Mouse (Mus musculus) heart, embryonic 13.5 days (tissue): ENCODE measurements around the gene Rerg. TPM values are rescaled to one million over a fixed set of nuclear protein-coding genes. Genes with fewer than 3 reads are reported as not detected.

Experiments used
- ATAC-seq: fragments of 200-750 bp; cut with Nextera tagmentation; 2 replicates; pipeline ENCODE4 v1.8.0; 2017; ENCODE audit warnings: moderate TSS enrichment; ENCODE audit not compliant: insufficient number of reproducible peaks, low FRiP score, low TSS enrichment; ENCODE audit errors: extremely low read depth
- H3K27ac ChIP-seq: fragments of 300-500 bp; sonication (generic); replicated peaks from 2 replicates; pipeline ENCODE4 v1.5.1; 2015; ENCODE audit warnings: moderate library complexity, mild to moderate bottlenecking, inconsistent platforms
- H3K27me3 ChIP-seq: fragments of 300-500 bp; sonication (generic); replicated peaks from 2 replicates; pipeline ENCODE4 v1.6.1; 2015; ENCODE audit warnings: mild to moderate bottlenecking, inconsistent platforms
- H3K36me3 ChIP-seq: fragments of 300-500 bp; sonication (generic); 2 replicates; pipeline ENCODE4 v1.6.1; 2015; ENCODE audit warnings: mild to moderate bottlenecking, inconsistent platforms
- H3K4me1 ChIP-seq: fragments of 300-500 bp; sonication (generic); 2 replicates; pipeline ENCODE4 v1.6.1; 2015; ENCODE audit warnings: inconsistent platforms
- H3K4me2 ChIP-seq: fragments of 300-500 bp; sonication (generic); 2 replicates; pipeline ENCODE4 v1.6.1; 2015; ENCODE audit warnings: inconsistent platforms, mild to moderate bottlenecking, moderate library complexity
- H3K4me3 ChIP-seq: fragments of 300-500 bp; sonication (generic); 2 replicates; pipeline ENCODE4 v1.5.1; 2015; ENCODE audit warnings: moderate library complexity, mild to moderate bottlenecking, inconsistent platforms
- H3K9ac ChIP-seq: fragments of 300-500 bp; sonication (generic); 2 replicates; pipeline ENCODE4 v1.6.1; 2015; ENCODE audit warnings: inconsistent platforms, mild to moderate bottlenecking, moderate library complexity
- H3K9me3 ChIP-seq: fragments of 300-500 bp; sonication (generic); 2 replicates; pipeline ENCODE4 v1.6.1; 2016; ENCODE audit warnings: inconsistent platforms
- WGBS: fragments of 180-500 bp; shearing (Covaris S2); methylation state at CpG from one replicate; pipeline ENCODE4 v1.1.7; 2015; ENCODE audit warnings: mixed read lengths; 5-methylcytosine and 5-hydroxymethylcytosine counted together
- polyA plus RNA-seq: library from polyadenylated mRNA; unstranded; fragments of >200 nt; fragmentation: Nextera tagmentation; extraction: Ambion mirVana; gene quantifications from 2 replicates; pipeline ENCODE4 v1.2.1, GENCODE M21; 2015

The Rerg gene
- polyA plus RNA-seq, 1 experiment from 2014 or later, result 5.2 TPM

DNA sequence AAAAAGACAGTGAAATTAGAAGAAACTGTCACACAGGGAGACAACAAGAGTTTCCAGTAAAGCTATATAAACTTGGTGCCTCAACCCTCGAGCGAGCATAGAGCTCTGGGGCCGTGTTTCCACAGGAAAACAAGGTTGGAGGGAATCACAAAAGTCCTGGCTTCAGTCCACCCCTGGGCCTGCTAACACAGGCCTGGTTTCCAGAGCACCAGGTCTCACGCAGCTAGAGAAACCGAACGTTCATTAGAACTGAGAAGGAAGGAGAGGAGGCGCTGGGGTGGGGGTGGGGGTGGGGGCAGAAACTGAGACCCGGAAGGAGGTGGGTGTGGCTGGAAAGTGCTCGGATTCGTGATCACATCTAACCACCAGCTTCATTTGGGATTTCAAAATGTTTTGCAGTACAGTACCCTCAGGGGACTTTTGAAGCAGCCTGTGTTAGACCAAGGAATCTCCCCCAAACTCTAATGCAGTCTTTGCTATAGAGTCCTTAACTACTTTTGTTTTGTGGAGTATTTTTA is 67.6 kb downstream of the Rerg start:
- 43% methylated on average over 10 of the region's 10 CpGs for WGBS
- Histone ChIP-seq H3K9ac (no peak overlapping the region), H3K27ac (no peak overlapping the region), H3K4me3 (no peak overlapping the region), H3K36me3 (no peaks in the 10 kb centered on the region), H3K4me2 (no peak overlapping the region), H3K4me1 (peaks cover 26% of the 10 kb centered on the region), H3K9me3 (peaks cover 3% of the 10 kb centered on the region; the same call in 1 of the 2 replicates), H3K27me3 (no peaks in the 10 kb centered on the region)
- no peak for ATAC-seq

DNA sequence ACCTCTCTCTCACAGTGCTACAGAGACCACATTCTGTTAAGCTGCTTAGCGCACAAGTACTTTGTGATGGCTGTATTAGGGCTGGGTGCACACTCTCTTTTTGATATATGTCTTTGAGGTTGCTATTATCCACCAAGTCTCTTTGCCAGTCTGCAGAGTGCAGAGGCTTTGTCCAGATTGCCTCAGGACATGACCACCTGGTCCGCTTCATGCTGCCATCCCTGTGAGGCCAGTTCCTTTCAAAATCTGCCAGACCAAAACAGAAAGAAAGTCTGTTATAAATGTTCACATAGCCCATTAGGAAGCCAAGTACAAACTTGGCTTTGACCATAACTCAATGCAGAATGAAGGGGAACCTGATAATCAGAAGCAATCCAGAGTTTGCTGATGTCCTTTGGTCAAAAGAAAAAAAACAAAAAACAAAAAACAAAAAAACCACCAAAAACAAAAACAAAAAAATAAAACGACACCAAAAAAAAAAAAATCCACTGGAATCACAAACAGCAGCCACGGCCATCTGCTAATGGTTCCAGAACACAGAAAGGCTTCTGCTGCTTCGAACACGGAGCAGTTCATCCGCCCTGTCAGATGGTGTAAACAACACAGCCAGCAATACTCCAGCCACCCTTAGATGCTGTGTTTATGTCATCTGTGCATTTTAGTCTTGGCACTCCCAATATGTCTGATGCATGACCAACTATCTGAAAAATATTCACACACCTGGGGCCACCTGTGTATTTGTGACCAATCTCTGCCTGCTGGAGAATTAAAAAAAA is 68.2 kb downstream of the Rerg start:
- H3K9me3 ChIP-seq, result no peaks in the 10 kb centered on the region
- H3K36me3 ChIP-seq, result no peaks in the 10 kb centered on the region
- H3K27ac ChIP-seq, result no peak overlapping the region
- H3K4me1 ChIP-seq, result peaks cover 26% of the 10 kb centered on the region
- H3K4me3 ChIP-seq, result no peak overlapping the region
- no peak overlapping the region for H3K9ac ChIP-seq
- ATAC-seq, result no peak
- WGBS, result 76% methylated on average over 7 of the region's 7 CpGs
- H3K27me3 ChIP-seq, result no peaks in the 10 kb centered on the region
- H3K4me2 ChIP-seq, result no peak overlapping the region

- Histone ChIP-seq H3K36me3 (no peaks in the 10 kb centered on the region), H3K4me1 (peaks cover 21% of the 10 kb centered on the region), H3K9ac (no peak overlapping the region), H3K4me3 (no peak overlapping the region), H3K9me3 (no peaks in the 10 kb centered on the region), H3K27ac (no peak overlapping the region), H3K27me3 (no peaks in the 10 kb centered on the region), H3K4me2 (no peak overlapping the region)
- no peak for ATAC-seq
- WGBS, result 65% methylated on average over 2 of the region's 2 CpGs
These were observed 70.0 kb downstream of the Rerg start for GRCm38 (mm10) chr6:137100259-137100658.

DNA sequence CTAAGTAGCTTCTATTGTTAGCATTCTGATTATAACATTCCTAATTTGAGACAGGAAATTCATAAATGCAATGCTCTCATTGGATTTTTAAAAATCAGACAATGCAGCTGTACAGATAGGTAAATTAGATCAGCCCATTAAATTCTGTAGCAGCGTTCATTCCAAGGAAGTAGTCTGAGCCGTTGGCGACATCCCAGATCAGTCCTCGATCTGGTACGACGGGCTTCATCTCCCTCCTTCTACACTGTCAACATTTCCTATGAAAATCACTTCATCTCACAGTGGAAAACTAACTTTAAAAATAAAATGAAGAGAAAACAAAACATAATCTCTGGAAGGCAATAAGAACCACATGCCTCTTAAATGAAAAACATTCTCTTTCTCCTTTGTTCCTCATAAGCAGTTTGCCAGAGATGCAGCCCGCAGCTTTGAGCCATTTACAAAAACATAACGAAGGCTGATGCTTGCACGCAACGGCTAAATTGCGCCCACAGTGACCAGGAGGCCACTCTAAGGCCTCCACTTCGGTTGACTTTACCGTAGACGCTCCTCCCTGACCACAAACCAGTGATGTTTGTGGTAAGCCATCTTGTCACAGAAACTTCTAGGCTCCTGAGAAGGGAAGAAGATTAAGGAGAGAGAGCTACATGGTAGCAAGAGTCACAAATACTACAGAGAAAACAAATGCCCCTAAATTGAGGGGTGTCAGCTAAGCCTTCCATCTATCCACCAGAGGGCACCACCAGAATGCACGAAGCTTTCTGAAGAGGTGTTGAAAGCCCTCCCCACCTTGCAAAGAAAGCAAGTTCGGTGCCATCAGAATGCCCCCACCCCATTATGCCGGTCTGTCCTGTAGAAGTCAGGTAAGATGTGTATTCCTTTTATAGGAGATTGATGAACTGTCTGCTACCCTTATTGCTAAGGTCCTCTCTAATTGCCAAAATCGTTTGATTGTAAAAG is 71.8 kb downstream of the Rerg start:
- no peaks in the 10 kb centered on the region for H3K9me3 ChIP-seq
- H3K4me3 ChIP-seq, result no peak overlapping the region
- 67% methylated on average over 18 of the region's 18 CpGs for WGBS
- H3K36me3 ChIP-seq, result no peaks in the 10 kb centered on the region
- no peak overlapping the region for H3K9ac ChIP-seq
- no peak overlapping the region for H3K4me2 ChIP-seq
- no peak for ATAC-seq
- no peak overlapping the region for H3K27ac ChIP-seq
- H3K4me1 ChIP-seq, result peaks cover 13% of the 10 kb centered on the region
- H3K27me3 ChIP-seq, result no peaks in the 10 kb centered on the region

- H3K9ac ChIP-seq, result no peak overlapping the region
- peaks cover 12% of the 10 kb centered on the region for H3K4me1 ChIP-seq
- no peak overlapping the region for H3K27ac ChIP-seq
- H3K9me3 ChIP-seq, result peaks cover 3% of the 10 kb centered on the region; the same call in 1 of the 2 replicates
- H3K27me3 ChIP-seq, result no peaks in the 10 kb centered on the region
- 86% methylated on average over 2 of the region's 2 CpGs for WGBS
- H3K4me3 ChIP-seq, result no peak overlapping the region
- no peak overlapping the region for H3K4me2 ChIP-seq
- no peaks in the 10 kb centered on the region for H3K36me3 ChIP-seq
- no peak for ATAC-seq
These were observed 75.8 kb downstream of the Rerg start for GRCm38 (mm10) chr6:137094475-137094874.

DNA sequence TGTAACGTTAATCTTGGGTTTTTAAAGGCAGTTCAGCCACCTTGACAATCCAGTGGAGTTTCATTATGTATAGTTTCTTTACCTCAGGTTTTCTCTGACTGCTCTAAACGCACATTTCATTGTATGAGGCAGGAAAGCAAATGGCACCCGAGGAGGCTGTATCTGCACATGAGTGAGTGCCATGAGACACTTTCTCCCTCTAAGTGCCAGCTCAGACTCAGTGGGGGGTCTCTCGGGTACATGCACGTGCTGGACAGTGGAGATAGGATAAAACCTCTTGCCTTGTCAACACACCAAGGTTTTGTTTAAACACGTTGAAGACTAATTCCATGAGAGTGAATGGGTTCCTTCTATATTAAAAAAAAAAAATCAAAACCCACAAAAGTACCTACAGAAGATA is 81.8 kb downstream of the Rerg start:
- Histone ChIP-seq H3K4me3 (no peak overlapping the region), H3K27ac (no peak overlapping the region), H3K4me2 (no peak overlapping the region), H3K9ac (no peak overlapping the region), H3K27me3 (no peaks in the 10 kb centered on the region), H3K36me3 (no peaks in the 10 kb centered on the region), H3K4me1 (peaks cover 3% of the 10 kb centered on the region; the same call in 1 of the 2 replicates), H3K9me3 (peaks cover 6% of the 10 kb centered on the region)
- ATAC-seq, result no peak
- 46% methylated on average over 6 of the region's 6 CpGs for WGBS

- H3K9ac ChIP-seq, result no peak overlapping the region
- H3K27me3 ChIP-seq, result no peaks in the 10 kb centered on the region
- ATAC-seq, result no peak
- no peak overlapping the region for H3K4me3 ChIP-seq
- H3K4me2 ChIP-seq, result no peak overlapping the region
- peaks cover 6% of the 10 kb centered on the region for H3K9me3 ChIP-seq
- no peaks in the 10 kb centered on the region for H3K36me3 ChIP-seq
- 79% methylated on average over 5 of the region's 5 CpGs for WGBS
- peaks cover 3% of the 10 kb centered on the region; the same call in 1 of the 2 replicates for H3K4me1 ChIP-seq
- H3K27ac ChIP-seq, result no peak overlapping the region
These were observed 82.3 kb downstream of the Rerg start for GRCm38 (mm10) chr6:137087956-137088355.

DNA sequence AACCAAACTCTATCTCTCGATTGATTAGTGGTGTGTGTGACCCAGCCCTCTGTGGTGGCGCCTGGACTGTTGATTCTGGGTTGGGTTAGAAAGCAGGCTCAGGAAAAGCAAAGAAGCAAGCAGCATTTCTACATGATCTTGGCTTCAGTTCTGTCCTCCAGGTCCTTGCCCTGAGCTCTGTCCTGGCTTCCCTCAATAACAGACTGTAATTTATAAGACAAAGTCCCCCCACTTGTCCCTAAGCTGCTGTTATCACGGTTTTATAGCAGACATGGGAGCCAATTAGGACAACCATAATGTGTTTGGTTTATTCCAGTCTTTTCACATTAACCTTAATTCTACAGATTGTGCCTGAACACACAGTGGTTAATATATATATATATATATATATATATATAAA is 82.8 kb downstream of the Rerg start:
- peaks cover 6% of the 10 kb centered on the region for H3K9me3 ChIP-seq
- no peaks in the 10 kb centered on the region for H3K4me1 ChIP-seq
- no peak for ATAC-seq
- no peaks in the 10 kb centered on the region for H3K27me3 ChIP-seq
- 77% methylated on average over 3 of the region's 3 CpGs for WGBS
- no peak overlapping the region for H3K4me2 ChIP-seq
- H3K36me3 ChIP-seq, result no peaks in the 10 kb centered on the region
- H3K4me3 ChIP-seq, result no peak overlapping the region
- H3K27ac ChIP-seq, result no peak overlapping the region
- H3K9ac ChIP-seq, result no peak overlapping the region

GRCm38 (mm10) chr6:137079701-137080100 is 90.6 kb downstream of the Rerg start:
- Histone ChIP-seq H3K36me3 (no peaks in the 10 kb centered on the region), H3K4me2 (no peak overlapping the region), H3K27ac (no peak overlapping the region), H3K4me3 (no peak overlapping the region), H3K9ac (no peak overlapping the region), H3K27me3 (no peaks in the 10 kb centered on the region), H3K9me3 (peaks cover 3% of the 10 kb centered on the region; the same call in 1 of the 2 replicates), H3K4me1 (peaks cover 4% of the 10 kb centered on the region; the same call in 1 of the 2 replicates)
- ATAC-seq, result no peak
- WGBS, result 65% methylated on average over 6 of the region's 6 CpGs

GRCm38 (mm10) chr6:137076731-137077130 is 93.6 kb downstream of the Rerg start:
- Histone ChIP-seq H3K4me2 (no peak overlapping the region), H3K27ac (peak overlapping the region; percentile 50), H3K4me3 (no peak overlapping the region), H3K9me3 (no peaks in the 10 kb centered on the region), H3K4me1 (peaks cover 4% of the 10 kb centered on the region; the same call in 1 of the 2 replicates), H3K36me3 (no peaks in the 10 kb centered on the region), H3K27me3 (no peaks in the 10 kb centered on the region), H3K9ac (no peak overlapping the region)
- 83% methylated on average over 13 of the region's 13 CpGs for WGBS
- no peak for ATAC-seq

DNA sequence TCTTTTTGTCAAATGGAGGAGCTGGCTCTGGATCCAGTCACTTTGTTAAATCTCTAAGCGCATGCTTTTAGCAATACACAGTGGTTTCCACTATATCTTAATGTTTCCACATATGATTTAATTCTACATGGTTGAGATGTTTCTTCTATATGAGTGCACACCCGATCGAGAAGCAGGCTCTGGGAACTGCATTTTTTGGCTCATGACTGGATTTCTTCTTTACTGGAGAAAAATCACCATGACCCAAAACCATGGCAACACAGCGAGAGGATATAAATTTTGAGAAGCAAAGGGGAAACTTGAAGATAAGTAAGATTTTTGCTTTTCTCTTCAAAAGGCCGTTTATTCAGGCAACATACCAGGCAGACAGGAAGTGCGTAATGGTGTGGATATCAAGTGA is 94.1 kb downstream of the Rerg start:
- H3K4me1 ChIP-seq, result peaks cover 4% of the 10 kb centered on the region; the same call in 1 of the 2 replicates
- H3K36me3 ChIP-seq, result no peaks in the 10 kb centered on the region
- H3K4me2 ChIP-seq, result no peak overlapping the region
- peak overlapping the region; percentile 50 for H3K27ac ChIP-seq
- H3K27me3 ChIP-seq, result no peaks in the 10 kb centered on the region
- ATAC-seq, result no peak
- no peak overlapping the region for H3K9ac ChIP-seq
- WGBS, result 65% methylated on average over 6 of the region's 6 CpGs
- H3K4me3 ChIP-seq, result no peak overlapping the region
- H3K9me3 ChIP-seq, result no peaks in the 10 kb centered on the region
